Mouse (Mus musculus) ES-E14 (cell line): ENCODE measurements at regions not wholly inside any gene's neighbourhood (a gene's known extent, or its start where the extent isn't known, plus 50 kb on each side); places are given as distances from the start of the nearest gene placed in this dataset.

Source experiments
- DNase-seq: peaks from one replicate; pipeline ENCODE4 v3.0.0-alpha.2; 2013; ENCODE audit warnings: low read depth, low spot score
- H3K27ac ChIP-seq: 2 replicates; pipeline ENCODE4 v1.5.1; 2012; ENCODE audit warnings: low read depth, mild to moderate bottlenecking, low read length, moderate library complexity, mixed read lengths; ENCODE audit not compliant: poor library complexity, insufficient read depth, severe bottlenecking
- H3K36me3 ChIP-seq: 2 replicates; pipeline ENCODE4 v1.6.1; 2012; ENCODE audit warnings: mild to moderate bottlenecking, low read length, moderate library complexity, mixed read lengths; ENCODE audit not compliant: control insufficient read depth, poor library complexity, insufficient read depth, severe bottlenecking
- H3K4me1 ChIP-seq, 2 experiments: fragments of 150-350 bp in 1 of 2; sonication (generic) in 1 of 2; 2 replicates each; pipeline ENCODE4 v1.6.1; 2012; ENCODE audit warnings: low read length in 2 of 2, mild to moderate bottlenecking in 1 of 2, mixed read lengths in 1 of 2; ENCODE audit not compliant: control insufficient read depth in 2 of 2, insufficient read depth in 2 of 2, poor library complexity in 1 of 2
- H3K4me3 ChIP-seq, 2 experiments: fragments of 150-350 bp in 1 of 2; sonication (generic) in 1 of 2; 2 replicates each; pipeline ENCODE4 v1.5.1; 2012; ENCODE audit warnings: low read length in 2 of 2, low read depth in 1 of 2, mild to moderate bottlenecking in 1 of 2, mixed read lengths in 1 of 2; ENCODE audit not compliant: insufficient read depth in 1 of 2, poor library complexity in 1 of 2, severe bottlenecking in 1 of 2
- H3K9ac ChIP-seq: 2 replicates; pipeline ENCODE4 v1.6.1; 2012; ENCODE audit warnings: low read depth, mild to moderate bottlenecking, low read length, mixed read lengths; ENCODE audit not compliant: poor library complexity, insufficient read depth, severe bottlenecking
- H3K9me3 ChIP-seq: fragments of 150-350 bp; sonication (generic); 2 replicates; pipeline ENCODE4 v1.6.1; 2012; ENCODE audit warnings: low read depth, mild to moderate bottlenecking, low read length; ENCODE audit not compliant: control insufficient read depth, insufficient read depth
- CHD2 ChIP-seq: IDR thresholded peaks from 2 replicates; pipeline ENCODE4 v1.6.1; 2014; ENCODE audit warnings: mild to moderate bottlenecking, low read depth, low read length, inconsistent platforms
- HCFC1 ChIP-seq: IDR thresholded peaks from 2 replicates; pipeline ENCODE4 v1.6.1; 2012; ENCODE audit warnings: low read length, inconsistent platforms, borderline replicate concordance; ENCODE audit not compliant: insufficient read depth
- MAFK ChIP-seq: IDR thresholded peaks from 2 replicates; pipeline ENCODE4 v1.6.1; 2014; ENCODE audit warnings: mild to moderate bottlenecking, low read depth, low read length, inconsistent platforms; ENCODE audit not compliant: insufficient read depth
- ZC3H11A ChIP-seq: IDR thresholded peaks from 2 replicates; pipeline ENCODE4 v1.6.1; 2012; ENCODE audit warnings: low read depth, mild to moderate bottlenecking, inconsistent platforms, low read length, borderline replicate concordance
- ZNF384 ChIP-seq: IDR thresholded peaks from 2 replicates; pipeline ENCODE4 v1.6.1; 2012; ENCODE audit warnings: low read depth, low read length, inconsistent platforms
- in situ Hi-C, 2 experiments: fragments of 600-800 bp; cut with MboI; formaldehyde crosslinking; loops; one replicate each; pipeline ENCODE4 v1.15.1; 2025; ENCODE audit warnings: low sequenced_read_pairs in 2 of 2, inconsistent platforms in 1 of 2; ENCODE audit not compliant: unreplicated experiment in 2 of 2

DNA sequence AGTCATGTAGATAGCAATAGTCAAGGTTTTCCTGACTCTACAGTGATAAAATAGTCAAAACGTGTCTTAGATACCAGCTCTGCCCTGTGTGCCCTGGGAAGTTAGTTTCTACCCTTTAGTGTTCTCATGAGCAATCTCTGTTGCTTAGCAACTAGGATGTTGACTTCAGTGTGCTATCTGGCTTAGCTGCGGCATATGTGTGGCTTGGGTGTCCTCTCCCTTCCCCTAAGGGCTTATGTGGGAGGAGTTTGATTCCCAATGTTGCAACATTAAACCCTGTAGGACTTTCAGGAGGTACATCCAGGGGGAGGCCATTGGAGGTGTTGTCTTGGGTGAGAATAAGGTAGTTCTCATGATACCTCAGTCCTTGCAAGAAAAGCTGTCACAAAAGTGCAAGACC, 229.9 kb downstream of the Gm10260 start:
- H3K9ac ChIP-seq: no peak overlapping the region
- no peak for TF ChIP-seq MAFK
- no peaks in the 10 kb centered on the region for H3K36me3 ChIP-seq
- H3K27ac ChIP-seq: no peak overlapping the region
- in situ Hi-C loops: no loop called here
- no peak for DNase-seq
- no peaks in the 10 kb centered on the region for H3K9me3 ChIP-seq
- no peaks in the 10 kb centered on the region for H3K4me1 ChIP-seq
- no peak overlapping the region for H3K4me3 ChIP-seq

DNA sequence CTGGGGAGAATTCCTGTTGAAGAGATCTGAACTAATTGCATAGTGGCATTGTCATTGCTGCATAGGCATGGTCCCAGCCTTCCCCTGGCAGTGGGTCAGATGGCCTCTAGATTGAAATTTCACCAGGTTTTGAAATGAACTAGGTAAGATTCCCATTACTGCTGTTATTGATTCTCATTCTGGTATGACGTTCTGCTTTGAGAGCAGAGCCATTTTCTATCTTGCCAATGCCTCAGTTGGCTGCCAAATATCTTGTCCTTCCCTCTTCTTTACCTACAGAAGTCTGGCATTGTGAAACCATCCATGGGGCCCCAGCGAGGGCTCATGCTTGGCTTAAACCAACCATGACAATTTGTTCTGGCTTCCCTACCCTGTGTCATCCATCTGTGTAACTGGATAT, 232.5 kb downstream of the Gm10260 start:
- Histone ChIP-seq H3K27ac (no peak overlapping the region), H3K36me3 (no peaks in the 10 kb centered on the region), H3K4me3 (no peak overlapping the region), H3K9me3 (no peaks in the 10 kb centered on the region), H3K4me1 (peaks cover 0 to 11% of the 10 kb centered on the region in 2 experiments; a peak in 2 of 4 replicates), H3K9ac (no peak overlapping the region)
- TF ChIP-seq HCFC1 (no peak), ZNF384 (no peak), MAFK (no peak), CHD2 (no peak), ZC3H11A (no peak)
- no peak for DNase-seq
- in situ Hi-C loops: no loop called here

DNA sequence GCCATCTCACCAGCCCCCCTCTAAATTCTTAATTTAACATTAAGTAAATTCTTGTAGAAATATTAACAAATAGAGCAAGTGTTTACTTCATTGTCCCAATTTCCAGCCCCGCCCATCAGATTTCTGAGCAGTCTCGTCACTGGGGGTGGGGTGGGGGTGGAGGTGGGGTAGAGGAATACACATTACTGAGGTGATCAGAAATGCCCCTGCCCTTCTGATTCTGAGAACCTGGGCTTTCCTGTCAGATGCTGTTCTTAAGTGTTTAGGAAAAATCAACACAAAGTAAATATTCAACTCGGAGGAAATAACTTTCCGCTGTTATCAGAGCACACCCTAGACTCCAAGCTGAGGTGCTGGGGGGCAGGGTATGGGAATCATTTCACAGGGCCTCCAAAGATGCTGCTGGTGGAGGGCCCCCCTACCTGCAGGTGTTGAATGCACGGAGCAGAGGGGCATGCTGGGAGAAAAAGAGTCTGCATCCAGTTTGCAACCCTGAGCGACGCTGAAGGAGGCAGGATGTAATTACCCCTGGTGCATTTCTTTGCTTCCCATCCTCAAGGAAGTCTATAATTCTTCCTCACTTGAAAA, 235.5 kb downstream of the Gm10260 start:
- no peak for TF ChIP-seq ZC3H11A
- TF ChIP-seq MAFK: no peak
- TF ChIP-seq HCFC1: no peak
- TF ChIP-seq CHD2: no peak
- no peak for TF ChIP-seq ZNF384
- Histone ChIP-seq H3K4me3 (no peak overlapping the region), H3K27ac (no peak overlapping the region; the same call in 1 of the 2 replicates), H3K9ac (no peak overlapping the region), H3K36me3 (no peaks in the 10 kb centered on the region), H3K9me3 (no peaks in the 10 kb centered on the region), H3K4me1 (peaks cover 0 to 19% of the 10 kb centered on the region in 2 experiments; a peak in 2 of 4 replicates)
- no peak for DNase-seq
- in situ Hi-C loops: loop anchor here in 1 of 2 experiments (25.0 kb wide), 1 partner anchor 412 kb away; no protein-coding TSS in a partner anchor

DNA sequence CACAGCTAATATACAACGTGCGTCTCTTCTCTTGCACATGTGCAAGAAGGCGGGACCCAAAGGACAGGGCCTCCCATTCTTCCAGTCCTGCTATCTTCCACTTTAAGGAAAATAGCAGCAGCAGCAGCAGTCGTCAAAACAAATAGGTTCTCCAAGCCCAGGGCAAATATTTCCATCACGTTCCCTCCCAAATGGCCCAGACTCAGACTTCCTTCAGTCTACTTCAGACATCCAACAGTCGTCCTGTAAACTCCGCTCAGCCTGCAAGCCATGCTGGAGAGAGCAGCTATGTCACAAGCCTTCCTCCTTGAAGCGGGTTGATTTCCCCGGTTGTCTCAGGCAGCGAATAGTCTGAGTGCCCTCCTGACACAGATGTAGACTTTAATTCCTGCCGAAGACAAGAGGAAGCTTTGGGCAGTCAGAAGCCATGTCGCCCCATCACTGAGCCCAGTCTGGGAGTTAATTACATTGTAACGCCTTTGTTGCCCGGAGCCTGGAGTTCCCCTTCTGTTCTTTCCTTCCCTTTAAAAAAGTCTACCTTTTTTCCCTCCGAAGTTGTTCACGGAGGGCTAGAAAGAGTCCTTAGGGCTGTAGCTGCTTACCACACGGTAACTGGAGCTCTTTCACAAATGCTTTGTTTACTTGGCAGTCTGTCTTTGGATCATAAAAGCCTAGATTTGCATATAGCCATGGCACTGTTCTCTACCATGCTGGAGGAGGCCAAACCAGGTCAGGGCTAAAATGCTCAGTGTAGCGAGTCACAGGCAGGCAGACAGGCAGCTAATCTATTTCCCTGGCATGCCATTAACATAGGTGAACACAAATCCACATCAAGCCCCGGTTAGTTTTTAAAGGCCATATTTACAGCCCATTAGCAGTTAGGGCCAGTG, 236.7 kb downstream of the Gm10260 start:
- in situ Hi-C loops: loop anchor here in 1 of 2 experiments (25.0 kb wide), 1 partner anchor 414 kb away; no protein-coding TSS in a partner anchor
- Histone ChIP-seq H3K9me3 (no peaks in the 10 kb centered on the region), H3K36me3 (no peaks in the 10 kb centered on the region), H3K4me1 (peaks cover 0 to 19% of the 10 kb centered on the region in 2 experiments; a peak in 2 of 4 replicates), H3K27ac (peak overlapping the region; percentile 63; the same call in 1 of the 2 replicates), H3K4me3 (no peak overlapping the region), H3K9ac (peak overlapping the region; percentile 62; the same call in 1 of the 2 replicates)
- DNase-seq: no peak
- TF ChIP-seq MAFK: no peak
- no peak for TF ChIP-seq ZC3H11A
- no peak for TF ChIP-seq HCFC1
- no peak for TF ChIP-seq ZNF384
- no peak for TF ChIP-seq CHD2
